Mouse (Mus musculus) midbrain, embryonic 10.5 days (tissue): ENCODE data around the gene 4930404N11Rik. TPM values are rescaled to one million over a fixed set of nuclear protein-coding genes. Genes with fewer than 3 reads are reported as not detected.

Experiments used
- DNase-seq: peaks from one replicate; pipeline ENCODE4 v3.0.0-alpha.2; 2017; ENCODE audit warnings: low spot score
- H3K27ac ChIP-seq: fragments of 300-500 bp; sonication (generic); replicated peaks from 2 replicates; pipeline ENCODE4 v1.5.1; 2016; ENCODE audit warnings: mild to moderate bottlenecking
- H3K27me3 ChIP-seq: fragments of 300-500 bp; sonication (generic); 2 replicates; pipeline ENCODE4 v1.6.1; 2016; ENCODE audit warnings: low read depth, mild to moderate bottlenecking; ENCODE audit not compliant: poor library complexity, severe bottlenecking
- H3K36me3 ChIP-seq: fragments of 300-500 bp; sonication (generic); 2 replicates; pipeline ENCODE4 v1.6.1; 2016; ENCODE audit warnings: mild to moderate bottlenecking, moderate library complexity
- H3K4me1 ChIP-seq: fragments of 300-500 bp; sonication (generic); 2 replicates; pipeline ENCODE4 v1.6.1; 2016
- H3K4me3 ChIP-seq: fragments of 300-500 bp; sonication (generic); 2 replicates; pipeline ENCODE4 v1.5.1; 2016; ENCODE audit warnings: mild to moderate bottlenecking, moderate library complexity
- H3K9me3 ChIP-seq: fragments of 300-500 bp; sonication (generic); replicated peaks from 2 replicates; pipeline ENCODE4 v1.6.1; 2016; ENCODE audit warnings: mild to moderate bottlenecking
- WGBS: fragments of 180-500 bp; shearing (Covaris S2); methylation state at CpG from one replicate; pipeline ENCODE4 v1.1.7; 2016; 5-methylcytosine and 5-hydroxymethylcytosine counted together
- polyA plus RNA-seq: library from polyadenylated mRNA; unstranded; fragments of >200 nt; fragmentation: Nextera tagmentation; extraction: Ambion mirVana; gene quantifications from 2 replicates; pipeline ENCODE4 v1.2.1, GENCODE M21; 2016

4930404N11Rik gene
- polyA plus RNA-seq, 1 experiment from 2014 or later, result 0.38 TPM

DNA sequence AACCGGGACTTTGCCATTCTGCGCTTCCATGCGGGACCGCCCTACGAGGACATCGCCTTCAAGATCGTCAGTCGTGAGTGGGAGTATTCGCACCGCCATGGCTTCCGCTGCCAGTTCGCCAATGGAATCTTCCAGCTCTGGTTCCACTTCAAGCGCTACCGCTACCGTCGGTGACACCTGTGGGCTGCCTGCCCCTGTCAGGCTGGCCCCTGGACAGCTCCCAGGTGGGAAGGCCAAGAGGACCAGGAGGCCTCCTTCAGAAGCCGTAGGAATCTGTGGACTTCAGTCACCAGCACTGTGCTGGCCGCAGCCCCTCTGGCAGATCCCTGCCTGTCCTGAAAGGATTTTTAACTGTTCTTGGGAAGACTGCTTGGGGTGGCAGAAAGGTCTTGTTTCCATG lies 39.8 kb downstream of the 4930404N11Rik start:
- WGBS, result 97% methylated on average over 18 of the region's 18 CpGs
- Histone ChIP-seq H3K4me3 (no peak overlapping the region), H3K27ac (no peak overlapping the region), H3K9me3 (no peaks in the 10 kb centered on the region), H3K36me3 (peaks cover 69% of the 10 kb centered on the region), H3K27me3 (peaks cover 8% of the 10 kb centered on the region; the same call in 1 of the 2 replicates), H3K4me1 (peaks cover 45% of the 10 kb centered on the region)
- DNase-seq, result no peak

- Histone ChIP-seq H3K9me3 (no peaks in the 10 kb centered on the region), H3K4me1 (peaks cover 44% of the 10 kb centered on the region)
- 96% methylated on average over 21 of the region's 21 CpGs for WGBS
Measured at GRCm38 (mm10) chr10:81325176-81325575, 40.4 kb downstream of the 4930404N11Rik start.

DNA sequence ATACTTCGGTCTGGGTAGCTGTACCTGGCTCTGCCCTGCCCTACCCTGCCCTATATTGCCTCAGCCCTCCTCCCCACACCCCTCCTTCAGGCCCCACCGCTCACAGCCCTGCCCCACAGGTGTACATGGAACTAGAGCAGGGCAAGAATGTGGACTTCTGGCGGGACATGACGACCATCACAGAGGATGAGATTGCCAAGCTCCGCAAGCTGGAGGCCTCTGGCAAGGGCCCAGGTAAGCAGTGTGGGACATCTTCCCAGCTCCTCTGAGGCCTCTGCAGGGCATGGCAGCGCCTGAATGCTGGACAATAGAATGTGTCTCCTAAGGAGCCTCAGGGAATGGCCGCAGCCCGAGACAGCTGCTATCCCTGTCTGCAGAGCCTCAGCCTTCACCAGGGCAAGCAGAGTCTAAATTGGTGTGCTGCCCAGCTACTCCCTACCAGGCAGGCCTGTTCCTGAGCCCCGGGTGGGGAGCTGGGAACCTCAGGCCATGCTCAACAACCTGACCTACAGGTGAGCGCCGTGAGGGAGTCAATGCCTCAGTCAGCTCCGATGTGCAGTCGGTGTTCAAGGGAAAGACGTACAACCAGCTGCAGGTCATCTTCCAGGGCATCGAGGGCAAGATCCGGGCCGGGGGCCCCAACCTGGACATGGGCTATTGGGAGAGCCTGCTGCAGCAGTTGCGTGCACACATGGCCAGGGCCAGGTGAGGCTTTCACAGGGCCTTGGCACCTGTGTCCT lies 41.7 kb downstream of the 4930404N11Rik start:
- Histone ChIP-seq H3K27me3 (no peaks in the 10 kb centered on the region), H3K9me3 (no peaks in the 10 kb centered on the region), H3K27ac (no peak overlapping the region), H3K4me1 (peaks cover 43% of the 10 kb centered on the region), H3K36me3 (peaks cover 66% of the 10 kb centered on the region), H3K4me3 (peak overlapping the region; percentile 20; the same call in 1 of the 2 replicates)
- 96% methylated on average over 18 of the region's 18 CpGs for WGBS
- no peak for DNase-seq

More at GRCm38 (mm10) chr10:81325176-81325575, 40.4 kb downstream of the 4930404N11Rik start:
- H3K27ac ChIP-seq, result no peak overlapping the region
- no peak for DNase-seq
- H3K36me3 ChIP-seq, result peaks cover 69% of the 10 kb centered on the region
- H3K27me3 ChIP-seq, result peaks cover 2% of the 10 kb centered on the region; the same call in 1 of the 2 replicates
- H3K4me3 ChIP-seq, result no peak overlapping the region

GRCm38 (mm10) chr10:81323141-81323775 lies 42.4 kb downstream of the 4930404N11Rik start:
- H3K27ac ChIP-seq, result no peak overlapping the region
- no peak for DNase-seq
- H3K27me3 ChIP-seq, result no peaks in the 10 kb centered on the region
- no peaks in the 10 kb centered on the region for H3K9me3 ChIP-seq
- peaks cover 44% of the 10 kb centered on the region for H3K4me1 ChIP-seq
- H3K36me3 ChIP-seq, result peaks cover 70% of the 10 kb centered on the region
- WGBS, result 95% methylated on average over 23 of the region's 23 CpGs
- H3K4me3 ChIP-seq, result peak overlapping the region; percentile 98; the same call in 1 of the 2 replicates

GRCm38 (mm10) chr10:81322444-81322843 lies 43.2 kb downstream of the 4930404N11Rik start:
- Histone ChIP-seq H3K9me3 (no peaks in the 10 kb centered on the region), H3K4me3 (peak overlapping the region; percentile 98), H3K36me3 (peaks cover 70% of the 10 kb centered on the region), H3K27me3 (no peaks in the 10 kb centered on the region), H3K4me1 (peaks cover 44% of the 10 kb centered on the region), H3K27ac (no peak overlapping the region)
- WGBS, result 96% methylated on average over 27 of the region's 27 CpGs
- no peak for DNase-seq

DNA sequence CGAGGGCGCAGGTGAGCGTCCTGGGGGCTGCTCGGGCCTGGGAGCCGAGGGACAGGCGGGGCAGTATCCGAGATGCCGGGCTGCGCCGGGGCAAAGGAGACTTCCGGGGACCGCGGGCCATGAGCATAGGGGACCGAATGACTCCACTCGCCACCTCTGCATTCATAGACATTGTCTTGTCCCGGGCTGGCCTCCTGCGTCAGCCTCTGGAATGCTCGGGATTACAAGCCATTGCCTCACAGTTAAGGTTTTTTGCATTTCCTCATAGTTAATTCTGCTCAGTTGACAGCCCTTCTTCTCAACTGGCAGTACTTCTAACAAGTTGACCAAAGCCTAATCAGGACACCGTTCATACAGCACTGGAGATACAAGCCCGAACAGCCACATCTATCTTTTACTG lies 44.2 kb downstream of the 4930404N11Rik start:
- Histone ChIP-seq H3K27ac (peak overlapping the region; percentile 97), H3K27me3 (0 out of 2 replicates have a peak, but pooled peaks cover 2% of the 10 kb centered on the region), H3K4me1 (peaks cover 48% of the 10 kb centered on the region), H3K9me3 (no peaks in the 10 kb centered on the region), H3K4me3 (peak overlapping the region; percentile 98), H3K36me3 (peaks cover 68% of the 10 kb centered on the region)
- WGBS, result 4% methylated on average over 20 of the region's 20 CpGs
- DNase-seq, result no peak

DNA sequence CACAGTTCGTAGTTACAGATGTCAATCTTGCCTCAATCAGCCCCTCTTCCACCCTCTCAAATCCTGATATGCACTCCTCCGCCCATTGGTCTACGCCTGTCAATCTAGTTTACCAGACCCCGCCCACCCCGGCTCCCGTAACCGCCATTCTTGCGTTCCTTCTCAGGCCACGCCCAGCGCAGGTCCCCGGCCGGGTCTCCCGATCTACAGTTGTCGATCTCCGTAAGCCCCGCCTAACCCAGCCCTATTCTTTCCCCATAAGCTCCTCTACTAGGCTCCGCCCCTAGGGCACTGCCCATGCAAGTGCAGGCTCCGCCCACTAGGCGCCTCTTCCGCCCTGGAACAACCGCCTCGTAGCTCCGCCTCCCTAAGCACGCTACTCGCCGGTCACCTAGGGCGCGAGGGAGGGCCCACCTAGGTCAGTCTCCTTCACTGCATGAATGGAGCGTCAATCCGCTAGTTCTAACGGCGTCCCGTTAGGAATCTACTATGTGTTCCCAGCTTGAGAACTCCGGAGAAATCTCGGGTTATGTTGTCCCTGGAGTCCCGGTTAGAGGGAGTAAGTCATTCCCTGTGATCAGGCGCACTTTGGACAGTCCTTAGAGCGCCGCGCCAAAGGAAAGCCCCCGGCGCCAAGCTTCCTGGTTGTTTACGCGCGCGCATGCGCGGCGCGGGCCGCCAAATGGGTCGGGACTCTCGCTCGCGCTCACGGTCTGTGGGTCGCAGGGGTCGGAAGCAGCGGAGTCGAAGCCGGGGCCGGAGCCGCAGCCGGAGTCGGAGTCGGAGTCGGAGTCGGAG lies 44.9 kb downstream of the 4930404N11Rik start, which contains the start of gene Cactin:
Cactin (plus strand) TSS at position 554 of the 798 bp plus-strand sequence.
- Histone ChIP-seq H3K4me3 (peak within 1 kb of the TSS; percentile 98), H3K4me1 (peaks cover 54% of the 10 kb centered on the region), H3K27me3 (0 out of 2 replicates have a peak, but pooled peaks cover 9% of the 10 kb centered on the region), H3K27ac (peak within 1 kb of the TSS; percentile 97), H3K9me3 (no peaks in the 10 kb centered on the region), H3K36me3 (peaks cover 68% of the 10 kb centered on the region)
- peak; percentile 100 for DNase-seq
- WGBS, result under 1% methylated on average over 68 of the region's 68 CpGs

DNA sequence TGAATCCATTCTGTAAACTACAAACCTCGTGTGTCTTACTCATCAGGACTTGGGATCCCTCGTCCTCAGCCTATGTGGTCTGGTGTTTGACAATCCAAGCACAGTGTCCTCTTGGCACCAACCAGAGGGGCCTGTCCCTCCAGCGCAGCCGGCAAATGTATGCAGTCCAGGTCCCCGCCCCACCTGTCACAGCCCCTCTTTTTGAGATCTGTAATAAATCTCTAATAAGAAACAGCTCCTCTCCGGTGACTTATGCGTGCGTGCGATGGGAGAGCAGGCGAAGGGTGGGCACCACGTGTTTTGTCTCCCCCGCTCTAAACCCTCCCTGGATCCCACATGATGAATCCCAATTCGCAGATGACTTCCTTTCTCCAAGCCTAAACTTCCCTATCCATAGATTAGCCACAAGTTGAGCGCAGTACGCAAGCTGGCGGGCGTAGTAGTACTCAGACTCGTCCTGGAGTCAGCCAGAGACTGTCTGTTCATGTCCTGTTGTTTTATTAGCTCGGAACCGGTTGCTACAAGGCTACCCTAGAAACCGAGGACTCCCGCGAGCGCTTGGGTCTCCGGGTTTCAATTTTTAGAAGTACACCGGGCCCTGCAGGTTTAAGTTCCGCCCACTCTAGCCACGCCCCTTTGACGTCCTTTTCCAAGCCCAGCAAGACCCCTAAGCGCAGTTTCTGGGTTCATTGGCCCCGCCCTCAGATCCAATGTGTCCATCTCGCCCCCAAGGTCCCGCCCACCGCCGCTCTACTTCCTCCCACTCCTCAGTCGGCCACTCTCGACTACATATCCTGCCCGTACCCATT lies 45.7 kb downstream of the 4930404N11Rik start:
- Histone ChIP-seq H3K4me1 (peaks cover 57% of the 10 kb centered on the region), H3K9me3 (no peaks in the 10 kb centered on the region), H3K27me3 (0 out of 2 replicates have a peak, but pooled peaks cover 11% of the 10 kb centered on the region), H3K4me3 (peak overlapping the region; percentile 98), H3K36me3 (peaks cover 68% of the 10 kb centered on the region), H3K27ac (peak overlapping the region; percentile 97)
- WGBS, result 3% methylated on average over 38 of the region's 38 CpGs
- DNase-seq, result peak; percentile 98

GRCm38 (mm10) chr10:81319330-81319699 lies 46.3 kb downstream of the 4930404N11Rik start:
- Histone ChIP-seq H3K36me3 (peaks cover 68% of the 10 kb centered on the region), H3K27ac (peak overlapping the region; percentile 97), H3K4me1 (peaks cover 57% of the 10 kb centered on the region)

GRCm38 (mm10) chr10:81318589-81319329 lies 46.9 kb downstream of the 4930404N11Rik start:
- Histone ChIP-seq H3K27me3 (0 out of 2 replicates have a peak, but pooled peaks cover 11% of the 10 kb centered on the region), H3K9me3 (no peaks in the 10 kb centered on the region), H3K4me1 (peaks cover 57% of the 10 kb centered on the region), H3K4me3 (peak overlapping the region; percentile 98), H3K27ac (peak overlapping the region; percentile 97; the same call in 1 of the 2 replicates), H3K36me3 (peaks cover 68% of the 10 kb centered on the region)
- DNase-seq, result no peak
- 94% methylated on average over 13 of the region's 13 CpGs for WGBS

More at GRCm38 (mm10) chr10:81319330-81319699, 46.3 kb downstream of the 4930404N11Rik start:
- Histone ChIP-seq H3K9me3 (no peaks in the 10 kb centered on the region), H3K27me3 (0 out of 2 replicates have a peak, but pooled peaks cover 11% of the 10 kb centered on the region), H3K4me3 (peak overlapping the region; percentile 98)
- WGBS, result 41% methylated on average over 8 of the region's 8 CpGs
- DNase-seq, result no peak

DNA sequence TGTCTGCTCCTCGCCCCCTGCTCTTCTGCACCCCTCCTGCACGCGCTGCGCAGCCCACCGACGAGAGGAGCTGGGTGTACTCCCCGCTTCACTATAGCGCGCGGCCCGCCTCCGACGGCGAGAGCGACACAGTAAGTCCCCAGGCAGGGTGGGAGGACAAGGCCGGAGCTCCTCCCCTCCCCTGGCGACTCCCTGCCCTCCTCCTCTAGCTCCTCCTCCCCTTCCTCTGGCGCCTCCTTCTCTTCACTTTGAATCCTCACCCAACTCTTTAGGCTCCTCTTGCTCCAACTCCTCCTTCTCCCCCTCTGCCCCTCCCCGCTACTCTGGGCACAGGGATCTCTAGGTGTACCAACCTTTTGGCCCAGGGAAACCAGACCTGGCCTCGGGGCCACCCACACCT lies 48.3 kb downstream of the 4930404N11Rik start:
- peak overlapping the region; percentile 39 for H3K4me3 ChIP-seq
- peaks cover 68% of the 10 kb centered on the region for H3K36me3 ChIP-seq
- peak overlapping the region; percentile 74 for H3K27ac ChIP-seq
- H3K9me3 ChIP-seq, result no peaks in the 10 kb centered on the region
- DNase-seq, result peak; percentile 46
- H3K27me3 ChIP-seq, result 0 out of 2 replicates have a peak, but pooled peaks cover 11% of the 10 kb centered on the region
- 6% methylated on average over 20 of the region's 20 CpGs for WGBS
- H3K4me1 ChIP-seq, result peaks cover 52% of the 10 kb centered on the region
